Mouse (Mus musculus) forebrain, embryonic 16.5 days (tissue): ENCODE results near the gene Srsf2. TPM values are rescaled to one million over a fixed set of nuclear protein-coding genes. Genes with fewer than 3 reads are reported as not detected.
A peak's percentile ranks its signal among the peaks of the same experiment; 100 is the strongest.

ENCODE experiments used
- ATAC-seq: fragments of 200-750 bp; cut with Nextera tagmentation; 2 replicates; pipeline ENCODE4 v1.8.0; 2017; ENCODE audit warnings: mild to moderate bottlenecking, moderate library complexity
- H3K27ac ChIP-seq: fragments of 300-500 bp; sonication (generic); 2 replicates; pipeline ENCODE4 v1.5.1; 2014; ENCODE audit warnings: low read length, control low read depth
- H3K27me3 ChIP-seq: fragments of 300-500 bp; sonication (generic); replicated peaks from 2 replicates; pipeline ENCODE4 v1.6.1; 2014; ENCODE audit warnings: low read length; ENCODE audit not compliant: control insufficient read depth, insufficient read depth
- H3K36me3 ChIP-seq: fragments of 300-500 bp; sonication (generic); 2 replicates; pipeline ENCODE4 v1.6.1; 2014; ENCODE audit not compliant: control insufficient read depth, insufficient read depth
- H3K4me1 ChIP-seq: fragments of 300-500 bp; sonication (generic); replicated peaks from 2 replicates; pipeline ENCODE4 v1.6.1; 2014; ENCODE audit warnings: low read length; ENCODE audit not compliant: control insufficient read depth, insufficient read depth
- H3K4me2 ChIP-seq: fragments of 300-500 bp; sonication (generic); 2 replicates; pipeline ENCODE4 v1.6.1; 2014; ENCODE audit warnings: mild to moderate bottlenecking, low read length, control low read depth
- H3K4me3 ChIP-seq: fragments of 300-500 bp; sonication (generic); replicated peaks from 2 replicates; pipeline ENCODE4 v1.5.1; 2014; ENCODE audit warnings: mild to moderate bottlenecking, low read length, control low read depth
- H3K9ac ChIP-seq: fragments of 300-500 bp; sonication (generic); replicated peaks from 2 replicates; pipeline ENCODE4 v1.6.1; 2014; ENCODE audit warnings: low read depth, low read length, control low read depth
- H3K9me3 ChIP-seq: fragments of 300-500 bp; sonication (generic); 2 replicates; pipeline ENCODE4 v1.6.1; 2016; ENCODE audit warnings: low read length; ENCODE audit not compliant: control insufficient read depth
- WGBS: fragments of 180-500 bp; shearing (Covaris S2); extraction: QIAGEN DNeasy Blood & Tissue Kit; methylation state at CpG from one replicate; pipeline ENCODE4 v1.1.7; 2014; 5-methylcytosine and 5-hydroxymethylcytosine counted together
- polyA plus RNA-seq: library from polyadenylated mRNA; unstranded; fragments of >200 nt; fragmentation: Nextera tagmentation; extraction: Ambion mirVana; gene quantifications from 2 replicates; pipeline ENCODE4 v1.2.1, GENCODE M21; 2015

Srsf2 gene
- polyA plus RNA-seq, 1 experiment from 2014 or later = 649 TPM

GRCm38 (mm10) chr11:116814884-116815415 is 37.9 kb downstream of the Srsf2 start:
- 28% methylated on average over 7 of the region's 7 CpGs for WGBS

GRCm38 (mm10) chr11:116814076-116814883 is 38.6 kb downstream of the Srsf2 start:
- Histone ChIP-seq H3K4me1 (peaks cover 42% of the 10 kb centered on the region), H3K9ac (0 out of 2 replicates have a peak overlapping the region, but pooled peaks have one; percentile 18), H3K4me2 (no peak overlapping the region), H3K27me3 (no peaks in the 10 kb centered on the region), H3K9me3 (no peaks in the 10 kb centered on the region), H3K4me3 (no peak overlapping the region), H3K27ac (peak overlapping the region; percentile 24), H3K36me3 (no peaks in the 10 kb centered on the region)
- ATAC-seq = no peak
- WGBS = 7% methylated on average over 20 of the region's 20 CpGs

More at GRCm38 (mm10) chr11:116814884-116815415, 37.9 kb downstream of the Srsf2 start:
- Histone ChIP-seq H3K27ac (peak overlapping the region; percentile 24), H3K36me3 (no peaks in the 10 kb centered on the region), H3K9me3 (no peaks in the 10 kb centered on the region), H3K9ac (0 out of 2 replicates have a peak overlapping the region, but pooled peaks have one; percentile 18), H3K4me1 (peaks cover 42% of the 10 kb centered on the region), H3K4me2 (no peak overlapping the region), H3K27me3 (no peaks in the 10 kb centered on the region), H3K4me3 (no peak overlapping the region)
- no peak for ATAC-seq

- H3K27me3 ChIP-seq = no peaks in the 10 kb centered on the region
- peaks cover 43% of the 10 kb centered on the region for H3K4me1 ChIP-seq
These were observed 39.3 kb downstream of the Srsf2 start for GRCm38 (mm10) chr11:116813610-116814009.

GRCm38 (mm10) chr11:116812793-116813529 is 39.9 kb downstream of the Srsf2 start:
- ATAC-seq = no peak
- no peaks in the 10 kb centered on the region for H3K36me3 ChIP-seq
- 41% methylated on average over 21 of the region's 21 CpGs for WGBS
- H3K9ac ChIP-seq = peak overlapping the region; percentile 29; the same call in 1 of the 2 replicates
- H3K27ac ChIP-seq = peak overlapping the region; percentile 23; the same call in 1 of the 2 replicates
- no peak overlapping the region for H3K4me3 ChIP-seq
- H3K9me3 ChIP-seq = no peaks in the 10 kb centered on the region
- peaks cover 48% of the 10 kb centered on the region for H3K4me1 ChIP-seq
- no peaks in the 10 kb centered on the region for H3K27me3 ChIP-seq
- H3K4me2 ChIP-seq = no peak overlapping the region

More at GRCm38 (mm10) chr11:116813610-116814009, 39.3 kb downstream of the Srsf2 start:
- WGBS = 74% methylated on average over 13 of the region's 13 CpGs
- H3K27ac ChIP-seq = no peak overlapping the region
- no peaks in the 10 kb centered on the region for H3K36me3 ChIP-seq
- no peak overlapping the region for H3K4me2 ChIP-seq
- H3K9ac ChIP-seq = no peak overlapping the region
- no peak overlapping the region for H3K4me3 ChIP-seq
- no peaks in the 10 kb centered on the region for H3K9me3 ChIP-seq
- no peak for ATAC-seq

GRCm38 (mm10) chr11:116810983-116811901 is 41.7 kb downstream of the Srsf2 start:
- peak; percentile 97 for ATAC-seq
- H3K4me1 ChIP-seq = peaks cover 52% of the 10 kb centered on the region
- peak overlapping the region; percentile 94 for H3K27ac ChIP-seq
- no peaks in the 10 kb centered on the region for H3K9me3 ChIP-seq
- peak overlapping the region; percentile 47 for H3K4me3 ChIP-seq
- peak overlapping the region; percentile 80 for H3K4me2 ChIP-seq
- H3K9ac ChIP-seq = peak overlapping the region; percentile 71
- no peaks in the 10 kb centered on the region for H3K36me3 ChIP-seq
- WGBS = 4% methylated on average over 31 of the region's 32 CpGs
- no peaks in the 10 kb centered on the region for H3K27me3 ChIP-seq

GRCm38 (mm10) chr11:116810528-116810927 is 42.4 kb downstream of the Srsf2 start:
- Histone ChIP-seq H3K27ac (peak overlapping the region; percentile 94), H3K4me3 (peak overlapping the region; percentile 47), H3K36me3 (no peaks in the 10 kb centered on the region), H3K9ac (peak overlapping the region; percentile 71), H3K9me3 (no peaks in the 10 kb centered on the region), H3K4me2 (peak overlapping the region; percentile 80), H3K27me3 (no peaks in the 10 kb centered on the region), H3K4me1 (peaks cover 52% of the 10 kb centered on the region)
- 0 out of 2 replicates have a peak, but pooled peaks have one; percentile 20 for ATAC-seq
- WGBS = 49% methylated on average over 11 of the region's 11 CpGs

GRCm38 (mm10) chr11:116809520-116809919 is 43.4 kb downstream of the Srsf2 start:
- Histone ChIP-seq H3K4me2 (no peak overlapping the region), H3K9me3 (no peaks in the 10 kb centered on the region), H3K4me1 (peaks cover 44% of the 10 kb centered on the region), H3K27ac (no peak overlapping the region), H3K4me3 (no peak overlapping the region), H3K9ac (no peak overlapping the region), H3K36me3 (no peaks in the 10 kb centered on the region), H3K27me3 (no peaks in the 10 kb centered on the region)
- ATAC-seq = no peak
- WGBS = 75% methylated on average over 8 of the region's 8 CpGs

- ATAC-seq = no peak
- no peak overlapping the region for H3K27ac ChIP-seq
- 73% methylated on average over 11 of the region's 11 CpGs for WGBS
These were observed 44.0 kb downstream of the Srsf2 start for GRCm38 (mm10) chr11:116808811-116809395.

More at GRCm38 (mm10) chr11:116808811-116809395, 44.0 kb downstream of the Srsf2 start:
- H3K4me1 ChIP-seq = peaks cover 38% of the 10 kb centered on the region
- no peak overlapping the region for H3K4me3 ChIP-seq
- no peak overlapping the region for H3K9ac ChIP-seq
- H3K4me2 ChIP-seq = no peak overlapping the region
- H3K27me3 ChIP-seq = no peaks in the 10 kb centered on the region
- H3K36me3 ChIP-seq = no peaks in the 10 kb centered on the region
- no peaks in the 10 kb centered on the region for H3K9me3 ChIP-seq
